Comparison of ENCODE assay signal across 13 mouse cellular contexts in genomic region chr4:46545498-46545897, GRCm38 (mm10). TPM values are rescaled to one million over a fixed set of nuclear protein-coding genes. Genes with fewer than 3 reads are reported as not detected.
DNase-seq lines count a peak whose midpoint lies in the region; ATAC-seq lines count a peak whose summit lies in the region.
"Had no signal": no experiment of that assay in that cellular context is flagged by ENCODE, and none has a peak within 500 bp of the region (broad histone marks: within the 10 kb centered on the region; RNA-seq: fewer than 3 reads in every experiment).

No protein-coding gene starts in this region.

- no peak overlapping the region for H3K9ac ChIP-seq in kidney, embryonic 14.5 days (ENCODE audit: low read depth, low read length)
- H3K9ac ChIP-seq: embryonic facial prominence, embryonic 13.5 days; neural tube, embryonic 13.5 days had no signal

- no peak overlapping the region for H3K4me3 ChIP-seq in kidney, embryonic 14.5 days (ENCODE audit: low read length)
- H3K4me3 ChIP-seq: embryonic facial prominence, embryonic 13.5 days; neural tube, embryonic 13.5 days had no signal

- no peaks in the 10 kb centered on the region for H3K9me3 ChIP-seq in kidney, embryonic 14.5 days (ENCODE audit: control insufficient read depth, low read length)
- H3K9me3 ChIP-seq: embryonic facial prominence, embryonic 13.5 days; neural tube, embryonic 13.5 days had no signal

- no peak overlapping the region for H3K27ac ChIP-seq in kidney, embryonic 14.5 days (ENCODE audit: low read depth, low read length)
- H3K27ac ChIP-seq: embryonic facial prominence, embryonic 13.5 days; neural tube, embryonic 13.5 days had no signal

- ATAC-seq in kidney, embryonic 14.5 days (ENCODE audit: low FRiP score, low TSS enrichment), result peak; percentile 25; the same call in 1 of the 2 replicates
- ATAC-seq in monocyte, adult 5-6 weeks (replicated peaks; ENCODE audit: insufficient number of reproducible peaks, low FRiP score, low TSS enrichment, poor library complexity, severe bottlenecking), result no peak
- ATAC-seq: Patski had no signal

- no peaks in the 10 kb centered on the region for H3K36me3 ChIP-seq in kidney, embryonic 14.5 days (ENCODE audit: control insufficient read depth, insufficient read depth, low read length)
- H3K36me3 ChIP-seq: embryonic facial prominence, embryonic 13.5 days; neural tube, embryonic 13.5 days had no signal

- WGBS in kidney, embryonic 14.5 days, result 8% methylated on average over 9 of the region's 9 CpGs

- no peaks in the 10 kb centered on the region for H3K4me1 ChIP-seq in kidney, embryonic 14.5 days (ENCODE audit: control insufficient read depth, insufficient read depth, low read length)

- peak; percentile 33 for DNase-seq in cerebellum, adult 11 months
- DNase-seq in cerebellum, postnatal 4 days (ENCODE audit: low spot score in 2 of 2), result no peak
- DNase-seq in cerebellum, adult 18-20 months, result peak; percentile 53 to 55
- peak; percentile 57 for DNase-seq in lung, postnatal 14 days
- DNase-seq in thymus, postnatal 4 days, result no peak
- DNase-seq in heart, adult 18-20 months, result no peak
- DNase-seq: left cerebral cortex, postnatal 4 days; right cerebral cortex, postnatal 4 days had no signal

- no peak overlapping the region for H3K4me2 ChIP-seq in kidney, embryonic 14.5 days (replicated peaks; ENCODE audit: low read depth, low read length)
- H3K4me2 ChIP-seq: embryonic facial prominence, embryonic 13.5 days; neural tube, embryonic 13.5 days had no signal

- no peaks in the 10 kb centered on the region for H3K27me3 ChIP-seq in kidney, embryonic 14.5 days (ENCODE audit: control insufficient read depth, insufficient read depth, low read length)
- H3K27me3 ChIP-seq: neural tube, embryonic 13.5 days; Patski had no signal

RNA-seq across cellular contexts. Expression of gene Trim14, which starts 9.6 kb away (rescaled TPM):
- 1.4 and 1.8 TPM in 2 replicates for polyA plus RNA-seq in kidney, embryonic 14.5 days (2014; fragmentation: Nextera tagmentation; extraction: Ambion mirVana)
- total RNA-seq in monocyte, adult 5-6 weeks (2017), result 19.8 to 70.3 TPM (median 26.1 TPM) in 3 replicates
- total RNA-seq in heart, adult 18-20 months (2021), result 1 to 10 TPM; 1.8 to 3.0 TPM

RNA-seq across cellular contexts. Expression of gene Nans, which starts 56.5 kb away (rescaled TPM):
- polyA plus RNA-seq in kidney, embryonic 14.5 days (2014; fragmentation: Nextera tagmentation; extraction: Ambion mirVana), result 64.0 and 65.8 TPM in 2 replicates
- total RNA-seq in monocyte, adult 5-6 weeks (2017), result 38.6 to 51.6 TPM (median 42.3 TPM) in 3 replicates
- 10 to 100 TPM; 14.9 to 19.2 TPM for total RNA-seq in heart, adult 18-20 months (2021)

RNA-seq across cellular contexts. Expression of gene Coro2a, which starts 56.5 kb away (rescaled TPM):
- 3.2 and 6.8 TPM in 2 replicates for polyA plus RNA-seq in kidney, embryonic 14.5 days (2014; fragmentation: Nextera tagmentation; extraction: Ambion mirVana)
- 25.5 to 68.9 TPM (median 29.6 TPM) in 3 replicates for total RNA-seq in monocyte, adult 5-6 weeks (2017)
- 1 to 10 TPM in 1 of 2 experiments, under 1 TPM in 1; 0.32 to 1.0 TPM for total RNA-seq in heart, adult 18-20 months (2021)

Comparison
In these comparisons a context has a peak if more than half of its experiments do, and no peak if none do; other contexts are left out.
1. DNase-seq: peak in cerebellum, adult 11 months (single experiment), cerebellum, adult 18-20 months (2 of 2) and lung, postnatal 14 days (single experiment); none in cerebellum, postnatal 4 days (0 of 2), thymus, postnatal 4 days (single experiment) and heart, adult 18-20 months (0 of 2).
2. RNA of gene Coro2a, which starts 56.5 kb away (total RNA-seq): 25.5 to 68.9 TPM in monocyte, adult 5-6 weeks; 0.32 to 1.0 TPM in heart, adult 18-20 months; every median in the first group is over 10 times any median in the second.